Mouse (Mus musculus): ENCODE data around the gene Cep95.
"Not testable (repeated sequence)": the region's sequence is repeated elsewhere in the genome, so short reads cannot be mapped to it uniquely, and the experiment has no call there.

Gene Cep95

DNA sequence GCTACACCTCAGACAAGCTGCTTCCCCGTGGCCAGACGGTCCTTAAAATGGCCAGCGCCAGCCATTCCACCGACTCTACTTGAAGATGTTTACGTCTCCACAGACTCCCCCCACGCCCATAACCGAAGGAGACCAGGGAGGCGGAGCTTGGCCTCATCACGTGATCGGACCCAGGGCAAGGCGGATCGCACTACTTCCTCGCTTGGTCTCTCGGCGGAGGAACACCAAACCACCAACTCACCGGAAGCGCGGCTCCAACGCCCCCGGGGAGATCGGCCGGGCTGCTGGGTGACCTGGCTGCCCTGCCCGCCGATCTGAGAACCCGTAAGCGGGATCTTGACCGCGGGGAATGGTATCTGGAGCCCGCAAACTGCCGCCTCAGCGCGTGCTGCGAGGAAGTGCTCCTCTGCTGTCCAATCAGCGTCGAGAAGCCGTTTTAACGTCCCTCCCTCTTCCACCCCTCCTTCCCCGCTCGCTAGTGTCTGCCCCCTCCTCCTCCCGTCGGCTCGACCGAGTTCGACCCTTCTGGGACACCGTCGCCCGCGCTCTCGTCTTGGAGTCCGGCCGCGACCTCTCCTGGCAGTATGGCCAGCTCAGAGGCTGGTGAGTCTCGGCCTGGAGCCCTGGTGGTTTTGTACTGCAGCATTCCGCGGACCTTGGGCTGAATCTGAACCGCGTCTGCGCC lies at the start of gene Cep95, which contains the start of gene Ddx5:
TSS of gene Cep95 (plus strand) at position 478 of the 685 bp plus-strand sequence.
TSS of gene Ddx5 (minus strand) at position 411 of the 685 bp plus-strand sequence.
- DNase-seq: peak; percentile 100

DNA sequence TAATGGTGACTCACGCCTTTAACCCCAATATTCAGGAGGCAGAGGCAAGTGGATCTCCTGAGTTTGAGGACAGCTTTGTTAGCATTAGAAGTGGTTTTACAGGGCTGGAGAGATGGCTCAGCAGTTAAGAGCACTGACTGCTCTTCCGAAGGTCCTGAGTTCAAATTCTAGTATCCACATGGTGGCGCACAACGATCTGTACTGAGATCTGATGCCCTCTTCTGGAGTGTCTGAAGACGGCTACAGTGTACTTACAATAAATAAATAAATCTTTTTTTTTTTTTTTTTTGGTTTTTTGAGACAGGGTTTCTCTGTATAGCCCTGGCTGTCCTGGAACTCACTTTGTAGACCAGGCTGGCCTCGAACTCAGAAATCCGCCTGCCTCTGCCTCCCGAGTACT lies 48.3 kb upstream of the Cep95 start:
- DNase-seq: not testable (repeated sequence)

GRCm38 (mm10) chr11:106741232-106741631 lies 47.8 kb upstream of the Cep95 start:
- DNase-seq: peak; percentile 82

GRCm38 (mm10) chr11:106741826-106742225 lies 47.2 kb upstream of the Cep95 start:
- DNase-seq: peak; percentile 70

DNA sequence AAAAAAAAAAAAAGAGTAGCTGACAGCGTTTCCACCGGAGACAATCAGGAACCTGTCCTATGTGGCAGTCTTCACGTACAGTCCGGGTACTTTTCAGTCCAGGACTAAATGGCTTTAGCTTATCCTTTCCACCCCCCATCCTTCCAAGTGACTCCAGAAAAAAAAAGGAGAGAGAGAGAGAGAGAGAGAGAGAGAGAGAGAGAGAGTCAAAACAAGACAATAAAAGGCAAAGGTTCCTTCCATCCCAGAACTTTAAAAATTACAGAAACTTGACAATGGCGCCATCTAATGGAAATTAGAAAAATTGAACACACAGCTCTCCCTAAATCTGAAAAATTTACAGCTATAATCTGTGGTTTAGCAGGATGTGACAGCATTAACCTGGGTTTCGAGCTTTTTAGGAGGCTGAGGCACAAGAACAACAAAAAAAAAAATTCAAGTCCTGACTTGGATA lies 46.6 kb upstream of the Cep95 start:
- DNase-seq: no peak

- DNase-seq: no peak
Observed at GRCm38 (mm10) chr11:106744949-106745348, 44.1 kb upstream of the Cep95 start.

- not testable (repeated sequence) for DNase-seq
Observed at GRCm38 (mm10) chr11:106749557-106750120, 39.4 kb upstream of the Cep95 start.

- DNase-seq: peak; percentile 79
Observed at GRCm38 (mm10) chr11:106750121-106750751, 38.8 kb upstream of the Cep95 start, which contains the start of gene Pecam1. Gene Pecam1, minus strand, starts transcription at chr11:106750628.

- no peak for DNase-seq
Observed at GRCm38 (mm10) chr11:106751039-106752018, 37.7 kb upstream of the Cep95 start, which contains the start of gene Milr1. Gene Milr1, plus strand, starts transcription at chr11:106751226.

DNA sequence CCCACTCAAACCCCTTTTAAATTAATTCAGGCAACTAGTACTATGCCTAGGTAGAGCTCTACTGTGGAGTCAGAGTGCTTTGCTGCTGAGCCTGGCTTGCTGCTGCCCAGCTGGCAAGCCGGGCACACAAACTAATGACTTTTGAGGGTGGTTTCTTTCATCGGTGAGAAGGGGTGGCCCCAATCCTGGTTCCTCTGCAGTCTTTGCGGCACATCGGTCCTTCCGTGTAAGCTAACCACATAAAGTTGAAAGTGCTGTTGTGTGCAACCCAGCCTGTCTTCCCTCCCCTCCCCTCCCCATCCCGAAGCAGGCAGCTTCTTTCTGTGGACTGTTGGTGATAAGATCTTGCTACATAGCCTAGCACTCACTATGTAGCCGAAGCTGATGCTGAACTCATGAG lies 36.9 kb upstream of the Cep95 start:
- DNase-seq: peak; percentile 96

DNA sequence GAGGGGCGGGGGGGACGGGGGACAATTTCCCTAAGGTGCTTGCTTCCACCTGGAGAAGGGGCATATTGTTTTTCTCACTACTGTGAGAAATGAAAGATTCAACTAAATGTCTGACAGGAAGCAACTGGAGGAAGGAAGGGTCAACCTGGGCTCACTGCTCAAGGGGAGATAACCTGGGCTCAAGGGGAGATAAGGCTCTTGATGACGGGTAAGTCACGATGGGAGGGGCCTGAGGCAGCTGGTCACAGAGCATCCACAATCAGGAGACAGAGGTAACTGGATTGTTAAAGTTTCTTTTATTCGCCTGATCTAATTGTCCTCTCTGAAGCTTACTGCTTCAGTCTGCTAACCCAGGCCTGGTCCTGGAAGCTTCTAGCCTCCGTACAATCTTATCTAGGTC lies 35.7 kb upstream of the Cep95 start:
- no peak for DNase-seq

DNA sequence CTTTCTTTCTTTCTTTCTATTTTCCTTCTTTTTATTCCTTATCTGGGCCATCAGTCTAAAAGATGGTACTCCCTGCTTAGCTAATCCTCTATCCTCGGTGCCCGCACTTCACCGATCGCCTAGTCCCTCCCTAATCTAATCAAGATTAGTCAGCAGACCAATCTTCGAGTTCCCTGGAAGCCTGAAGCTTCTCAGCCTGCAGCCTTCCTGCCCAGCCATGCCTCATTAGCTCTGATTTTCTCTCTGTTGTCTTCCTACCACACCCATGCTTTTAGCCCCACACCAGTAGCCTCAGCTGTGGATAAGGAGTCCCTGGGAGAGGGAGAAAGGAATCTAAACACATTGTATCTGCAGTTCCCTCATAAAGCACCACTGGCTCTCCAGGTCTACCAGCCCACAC lies 33.5 kb upstream of the Cep95 start:
- DNase-seq: no peak

GRCm38 (mm10) chr11:106759028-106759427 lies 30.0 kb upstream of the Cep95 start:
- peak; percentile 93 for DNase-seq

DNA sequence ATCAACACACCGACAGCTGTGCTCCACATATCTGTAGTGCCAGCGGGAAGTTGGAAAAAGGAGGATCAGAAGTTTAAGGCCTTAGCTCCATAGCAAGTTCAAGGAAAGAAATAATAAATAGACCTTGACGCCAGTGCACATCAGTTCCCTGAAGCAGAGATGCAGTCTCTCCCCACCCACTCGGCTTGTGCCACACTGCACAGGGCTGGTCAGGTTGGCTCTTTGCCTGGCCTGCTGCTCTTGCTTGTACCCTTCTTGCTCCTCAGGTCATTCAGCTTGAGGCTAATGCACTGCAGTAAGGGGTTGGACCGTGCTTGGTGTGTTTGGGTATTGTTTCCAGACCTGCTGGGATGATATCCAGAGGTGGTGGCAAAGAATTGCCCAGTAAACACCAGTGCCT lies 28.5 kb upstream of the Cep95 start:
- DNase-seq: no peak

GRCm38 (mm10) chr11:106762139-106762799 lies 26.8 kb upstream of the Cep95 start:
- DNase-seq: peak; percentile 98

- no peak for DNase-seq
Observed at GRCm38 (mm10) chr11:106762800-106763185, 26.3 kb upstream of the Cep95 start.

DNA sequence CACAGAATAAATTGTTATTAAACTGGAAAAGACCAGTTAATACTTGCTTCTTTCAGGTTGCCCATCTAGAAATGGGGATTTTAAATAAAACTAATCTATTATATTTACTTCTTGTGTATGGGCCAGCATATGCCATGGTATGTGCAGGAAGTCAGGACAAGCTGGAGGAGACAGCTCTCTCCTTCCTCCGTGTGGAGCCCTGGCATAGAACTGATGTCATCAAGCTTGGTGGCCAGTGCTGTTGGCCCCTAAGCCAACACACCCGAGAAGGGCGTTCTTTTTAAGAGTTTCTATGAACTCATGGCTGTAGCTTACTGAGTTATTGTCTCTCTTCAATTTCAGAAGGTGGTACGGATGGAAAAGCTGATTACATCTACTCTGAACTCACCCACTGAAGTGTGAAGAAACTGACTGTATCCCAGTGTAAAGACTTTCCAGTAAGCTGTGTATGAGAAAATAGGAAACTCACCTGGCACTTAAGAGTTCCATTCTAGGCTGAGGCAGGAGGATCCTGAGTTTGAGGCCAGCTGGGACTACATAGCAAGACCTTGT lies 22.4 kb upstream of the Cep95 start:
- peak; percentile 72 for DNase-seq

DNA sequence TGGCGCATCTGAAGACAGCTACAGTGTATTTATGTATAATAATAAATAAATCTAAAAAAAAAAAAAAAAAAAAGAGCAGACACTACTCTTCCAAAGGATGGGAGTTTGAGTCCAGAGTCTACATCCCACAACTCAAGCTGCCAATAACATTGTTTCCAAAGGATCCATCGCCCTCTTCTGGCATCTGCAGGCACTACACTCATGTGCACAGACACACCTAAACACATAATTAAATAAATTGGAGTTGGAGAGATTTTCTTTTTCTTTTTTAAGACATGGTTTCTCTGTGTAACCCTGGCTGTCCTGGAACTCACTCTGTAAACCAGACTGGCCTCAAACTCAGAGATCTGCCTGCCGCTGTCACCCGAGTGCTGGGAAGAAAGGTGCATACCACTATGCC lies 21.5 kb upstream of the Cep95 start:
- DNase-seq: no peak

- DNase-seq: peak; percentile 79
Observed at GRCm38 (mm10) chr11:106770195-106770974, 18.7 kb upstream of the Cep95 start.

DNA sequence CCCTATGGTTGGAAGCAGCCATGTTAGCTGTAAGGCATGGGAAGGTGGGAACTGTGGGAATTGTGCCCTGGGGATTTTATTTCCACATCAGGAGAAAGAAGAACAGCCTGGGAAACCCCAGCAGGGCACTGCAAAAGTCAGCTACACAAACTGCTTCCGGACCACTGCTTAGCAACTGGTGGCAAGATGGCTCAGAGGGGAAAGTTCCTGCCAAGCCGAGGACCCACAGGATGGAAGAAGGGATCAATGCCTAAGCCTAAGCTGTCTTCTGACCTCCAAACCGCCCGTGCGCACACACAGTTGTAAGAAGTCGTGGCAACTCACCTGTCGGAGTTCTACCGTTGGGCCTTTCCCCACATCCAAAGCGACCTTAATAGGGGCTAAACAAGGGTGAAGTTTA lies 16.0 kb upstream of the Cep95 start:
- DNase-seq: peak; percentile 83

DNA sequence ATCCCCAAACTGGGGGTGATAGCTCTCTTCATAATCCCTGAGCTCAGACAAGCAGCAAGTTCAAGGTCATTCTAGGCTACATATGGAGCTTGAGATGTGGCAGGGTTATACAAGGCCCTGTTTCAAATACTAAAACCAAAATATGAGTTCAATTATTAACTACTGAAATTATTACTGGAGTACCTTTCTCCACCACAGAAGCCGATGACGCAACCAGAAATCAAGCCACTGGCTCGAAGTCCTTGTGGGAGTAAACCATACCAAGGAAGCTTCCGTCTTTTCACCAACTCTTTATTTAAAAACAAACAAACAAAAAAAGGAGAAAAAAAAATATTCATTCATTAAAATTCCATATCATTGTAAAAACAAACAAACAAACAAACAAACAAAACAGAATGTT lies 12.1 kb upstream of the Cep95 start:
- DNase-seq: no peak
